ENCODE assay signal across 24 mouse cellular contexts in genomic region chr6:114982671-114983070, GRCm38 (mm10). TPM values are rescaled to one million over a fixed set of nuclear protein-coding genes. Genes with fewer than 3 reads are reported as not detected.
DNase-seq lines count a peak whose midpoint lies in the region; ATAC-seq lines count a peak whose summit lies in the region.
"Had no signal": no experiment of that assay in that cellular context is flagged by ENCODE, and none has a peak within 500 bp of the region (broad histone marks: within the 10 kb centered on the region; RNA-seq: fewer than 3 reads in every experiment).

No protein-coding gene starts in this region.

- no peaks in the 10 kb centered on the region for H3K36me3 ChIP-seq in lung, embryonic 15.5 days
- no peaks in the 10 kb centered on the region for H3K36me3 ChIP-seq in stomach, embryonic 14.5 days (ENCODE audit: control insufficient read depth, insufficient read depth, low read length)
- H3K36me3 ChIP-seq in stomach, embryonic 16.5 days (ENCODE audit: control insufficient read depth, insufficient read depth, low read length), result no peaks in the 10 kb centered on the region
- H3K36me3 ChIP-seq in liver, embryonic 11.5 days (ENCODE audit: control insufficient read depth, insufficient read depth, low read length), result no peaks in the 10 kb centered on the region
- H3K36me3 ChIP-seq: forebrain, embryonic 10.5 days; heart, embryonic 10.5 days; heart, embryonic 13.5 days had no signal

- H3K9ac ChIP-seq in lung, embryonic 15.5 days, result no peak overlapping the region
- H3K9ac ChIP-seq in stomach, embryonic 14.5 days (replicated peaks; ENCODE audit: low read depth, low read length), result no peak overlapping the region
- no peak overlapping the region for H3K9ac ChIP-seq in stomach, embryonic 16.5 days (ENCODE audit: low read length)
- no peak overlapping the region for H3K9ac ChIP-seq in liver, embryonic 11.5 days (ENCODE audit: low read depth, low read length)
- H3K9ac ChIP-seq: forebrain, embryonic 13.5 days; heart, embryonic 13.5 days; hindbrain, embryonic 14.5 days had no signal

- H3K4me3 ChIP-seq in lung, embryonic 15.5 days, result no peak overlapping the region
- no peak overlapping the region for H3K4me3 ChIP-seq in stomach, embryonic 14.5 days (ENCODE audit: low read depth, low read length)
- no peak overlapping the region for H3K4me3 ChIP-seq in stomach, embryonic 16.5 days (replicated peaks; ENCODE audit: low read length)
- no peak overlapping the region for H3K4me3 ChIP-seq in liver, embryonic 11.5 days (ENCODE audit: low read depth, low read length)
- H3K4me3 ChIP-seq: forebrain, embryonic 10.5 days; forebrain, embryonic 13.5 days; heart, adult 2 months; heart, embryonic 10.5 days; heart, embryonic 13.5 days had no signal

- WGBS in lung, embryonic 15.5 days, result 55% methylated on average over 7 of the region's 7 CpGs
- WGBS in stomach, embryonic 14.5 days, result 65% methylated on average over 7 of the region's 7 CpGs
- 51% methylated on average over 7 of the region's 7 CpGs for whole genome bisulfite sequencing in stomach, embryonic 16.5 days
- 67% methylated on average over 7 of the region's 7 CpGs for WGBS in liver, embryonic 11.5 days

- no peak overlapping the region for H3K4me2 ChIP-seq in lung, embryonic 15.5 days
- H3K4me2 ChIP-seq in stomach, embryonic 14.5 days (replicated peaks; ENCODE audit: low read depth, low read length), result no peak overlapping the region
- H3K4me2 ChIP-seq in stomach, embryonic 16.5 days (ENCODE audit: low read depth, low read length), result peak overlapping the region; percentile 34; the same call in 1 of the 2 replicates
- H3K4me2 ChIP-seq in liver, embryonic 11.5 days, result no peak overlapping the region
- H3K4me2 ChIP-seq: forebrain, embryonic 13.5 days; heart, embryonic 13.5 days; hindbrain, embryonic 14.5 days had no signal

- no peak for ATAC-seq in lung, embryonic 15.5 days (ENCODE audit: borderline replicate concordance, extremely low read depth, low FRiP score, low TSS enrichment)
- ATAC-seq in stomach, embryonic 14.5 days (ENCODE audit: insufficient number of reproducible peaks, insufficient read depth, low FRiP score, low read depth), result peak; percentile 56; the same call in 1 of the 2 replicates
- ATAC-seq in stomach, embryonic 16.5 days (ENCODE audit: insufficient read depth, low FRiP score), result peak; percentile 59; the same call in 1 of the 2 replicates
- ATAC-seq in liver, embryonic 11.5 days (replicated peaks; ENCODE audit: low FRiP score), result no peak
- ATAC-seq: CD4-positive, CD25-positive, alpha-beta regulatory T cell, adult 4 months; forebrain, embryonic 13.5 days; forebrain, embryonic 16.5 days had no signal

- H3K9me3 ChIP-seq in lung, embryonic 15.5 days, result no peaks in the 10 kb centered on the region
- no peaks in the 10 kb centered on the region for H3K9me3 ChIP-seq in stomach, embryonic 14.5 days (ENCODE audit: control insufficient read depth, low read depth, low read length)
- no peaks in the 10 kb centered on the region for H3K9me3 ChIP-seq in stomach, embryonic 16.5 days (replicated peaks; ENCODE audit: control insufficient read depth, low read length)
- H3K9me3 ChIP-seq in liver, embryonic 11.5 days (ENCODE audit: control insufficient read depth, low read length), result no peaks in the 10 kb centered on the region
- H3K9me3 ChIP-seq: forebrain, embryonic 10.5 days; forebrain, embryonic 13.5 days; heart, embryonic 10.5 days; heart, embryonic 13.5 days had no signal

- no peaks in the 10 kb centered on the region for H3K27me3 ChIP-seq in lung, embryonic 15.5 days
- H3K27me3 ChIP-seq in stomach, embryonic 14.5 days (ENCODE audit: control insufficient read depth, insufficient read depth, low read length), result no peaks in the 10 kb centered on the region
- H3K27me3 ChIP-seq in stomach, embryonic 16.5 days (ENCODE audit: control insufficient read depth, insufficient read depth, low read length), result no peaks in the 10 kb centered on the region
- H3K27me3 ChIP-seq in liver, embryonic 11.5 days (replicated peaks; ENCODE audit: control insufficient read depth, insufficient read depth, low read length), result no peaks in the 10 kb centered on the region
- H3K27me3 ChIP-seq: forebrain, embryonic 13.5 days; heart, embryonic 13.5 days had no signal

- H3K4me1 ChIP-seq in lung, embryonic 15.5 days, result peaks cover 10% of the 10 kb centered on the region; the same call in 1 of the 2 replicates
- no peaks in the 10 kb centered on the region; the same call in 1 of the 2 replicates for H3K4me1 ChIP-seq in stomach, embryonic 14.5 days (ENCODE audit: control insufficient read depth, insufficient read depth, low read length)
- H3K4me1 ChIP-seq in stomach, embryonic 16.5 days (ENCODE audit: control insufficient read depth, insufficient read depth, low read length), result no peaks in the 10 kb centered on the region
- no peaks in the 10 kb centered on the region for H3K4me1 ChIP-seq in liver, embryonic 11.5 days (replicated peaks; ENCODE audit: control insufficient read depth, insufficient read depth, low read length)
- H3K4me1 ChIP-seq: forebrain, embryonic 13.5 days; heart, embryonic 10.5 days; heart, embryonic 13.5 days had no signal

- no peak for DNase-seq in lung, adult 18-20 months
- no peak for DNase-seq in left cerebral cortex, adult 9 months (ENCODE audit: low spot score in 2 of 2)
- DNase-seq in liver, embryonic 11.5 days (ENCODE audit: low spot score), result no peak
- DNase-seq: adrenal gland, adult 2 months; adrenal gland, postnatal 14 days; cerebellum, adult 11 months; cerebellum, adult 8-10 months; cerebellum, postnatal 10 days; cerebellum, postnatal 36 days; gastrocnemius, postnatal 10 days; gastrocnemius, postnatal 36 days; heart, adult 2 months; heart, postnatal 14 days; heart, postnatal 4 days had no signal

- H3K27ac ChIP-seq in lung, embryonic 15.5 days, result 0 out of 2 replicates have a peak overlapping the region, but pooled peaks have one; percentile 33
- H3K27ac ChIP-seq in stomach, embryonic 14.5 days (ENCODE audit: low read length), result no peak overlapping the region
- peak overlapping the region; percentile 17 for H3K27ac ChIP-seq in stomach, embryonic 16.5 days (ENCODE audit: low read length)
- H3K27ac ChIP-seq in liver, embryonic 11.5 days (ENCODE audit: low read depth, low read length), result no peak overlapping the region
- H3K27ac ChIP-seq: forebrain, embryonic 10.5 days; forebrain, embryonic 13.5 days; heart, adult 2 months; heart, embryonic 10.5 days; heart, embryonic 13.5 days; hindbrain, embryonic 14.5 days had no signal

RNA-seq across cellular contexts. Expression of gene Vgll4, which starts 12.9 kb away (rescaled TPM):
- polyA plus RNA-seq in lung, embryonic 15.5 days (2015; fragmentation: Nextera tagmentation; extraction: Ambion mirVana), result 133 and 147 TPM in 2 replicates
- 82.0 and 84.9 TPM in 2 replicates for polyA plus RNA-seq in stomach, embryonic 14.5 days (2014; fragmentation: Nextera tagmentation; extraction: Ambion mirVana)
- 75.1 and 77.1 TPM in 2 replicates for polyA plus RNA-seq in stomach, embryonic 16.5 days (2015; fragmentation: Nextera tagmentation; extraction: Ambion mirVana)
- 34.3 and 37.8 TPM in 2 replicates for polyA plus RNA-seq in liver, embryonic 11.5 days (2014; fragmentation: Nextera tagmentation; extraction: Ambion mirVana)

RNA-seq across cellular contexts. Expression of gene Tamm41, which starts 55.0 kb away (rescaled TPM):
- polyA plus RNA-seq in lung, embryonic 15.5 days (2015; fragmentation: Nextera tagmentation; extraction: Ambion mirVana), result 61.1 and 62.2 TPM in 2 replicates
- polyA plus RNA-seq in stomach, embryonic 14.5 days (2014; fragmentation: Nextera tagmentation; extraction: Ambion mirVana), result 56.5 and 58.4 TPM in 2 replicates
- polyA plus RNA-seq in stomach, embryonic 16.5 days (2015; fragmentation: Nextera tagmentation; extraction: Ambion mirVana), result 43.0 and 49.1 TPM in 2 replicates
- polyA plus RNA-seq in liver, embryonic 11.5 days (2014; fragmentation: Nextera tagmentation; extraction: Ambion mirVana), result 70.3 and 73.4 TPM in 2 replicates

Comparison
In these comparisons a context has a peak if more than half of its experiments do, and no peak if none do; other contexts are left out.
1. H3K27ac ChIP-seq: peak in lung, embryonic 15.5 days (single experiment) and stomach, embryonic 16.5 days (single experiment); none in stomach, embryonic 14.5 days (single experiment) and liver, embryonic 11.5 days (single experiment).
2. ATAC-seq: peak in stomach, embryonic 14.5 days (single experiment) and stomach, embryonic 16.5 days (single experiment); none in lung, embryonic 15.5 days (single experiment) and liver, embryonic 11.5 days (single experiment).